Mouse (Mus musculus) left cerebral cortex, adult 6 months (tissue): Measurements from ENCODE around the gene Gpatch3. TPM values are rescaled to one million over a fixed set of nuclear protein-coding genes. Genes with fewer than 3 reads are reported as not detected.

ENCODE experiments used
- long read RNA-seq, 2 experiments: library from polyadenylated mRNA; unstranded; transcript quantifications; one replicate each; pipeline ENCODE4 v2.0.0; 2019 to 2020
- polyA plus RNA-seq: library from polyadenylated mRNA; unstranded; fragments of <200 nt; fragmentation: Nextera tagmentation; gene quantifications from 2 replicates; pipeline ENCODE4 v1.2.3, GENCODE M21; 2021

Gpatch3 gene
- 3.4 and 3.7 TPM in 2 replicates for polyA plus RNA-seq
- long read RNA-seq, experiment 1, transcript Gpatch3-201 (7 exons, 2,004 nt), result major isoform, 25 of 39 reads
- long read RNA-seq, experiment 1, partial matches to known transcripts, result 3 of 39 reads
- long read RNA-seq, experiment 1, other reads (novel, unspliced or antisense), result 11 of 39 reads
- long read RNA-seq, experiment 2, partial matches to known transcripts, result 0 of 4 reads
- long read RNA-seq, experiment 2, other reads (novel, unspliced or antisense), result 0 of 4 reads

GRCm38 (mm10) chr4:133574070-133574842, at the start of gene Gpatch3:
Gene Gpatch3 (plus strand): TSS chr4:133574745.

GRCm38 (mm10) chr4:133545272-133546231, 29.0 kb upstream of the Gpatch3 start, which contains the start of gene Nudc:
Gene Nudc (minus strand): TSS chr4:133545996.

GRCm38 (mm10) chr4:133552768-133553447, 21.6 kb upstream of the Gpatch3 start, which contains the start of gene Nr0b2:
Gene Nr0b2 (plus strand): TSS chr4:133553376.

GRCm38 (mm10) chr4:133584059-133584951, 9.8 kb downstream of the Gpatch3 start, which contains the start of gene Gpn2:
Gene Gpn2 (plus strand): TSS chr4:133584362.

GRCm38 (mm10) chr4:133601721-133602218, 27.2 kb downstream of the Gpatch3 start, which contains the start of gene Sfn:
Gene Sfn (minus strand): TSS chr4:133602168.

Other genes with a start within 250 kb of the Gpatch3 start
- 5.2 and 15.5 TPM in 2 replicates for gene Wdtc1, start 221.3 kb upstream of the Gpatch3 start, polyA plus RNA-seq
- gene Slc9a1, start 205.0 kb upstream of the Gpatch3 start, polyA plus RNA-seq, result 6.8 and 10.9 TPM in 2 replicates
- gene Tent5b, start 94.6 kb upstream of the Gpatch3 start, polyA plus RNA-seq, result 0.08 and 0.11 TPM in 2 replicates
- gene Trnp1, start 76.2 kb upstream of the Gpatch3 start, polyA plus RNA-seq, result 29.0 and 38.4 TPM in 2 replicates
- 0.19 and 0.23 TPM in 2 replicates for gene Kdf1, start 55.8 kb upstream of the Gpatch3 start, polyA plus RNA-seq
- 226 and 295 TPM in 2 replicates for gene Nudc, start 28.7 kb upstream of the Gpatch3 start, polyA plus RNA-seq
- not detected in 2 replicates for gene Nr0b2, start 21.4 kb upstream of the Gpatch3 start, polyA plus RNA-seq
- gene Gpn2, start 9.6 kb downstream of the Gpatch3 start, polyA plus RNA-seq, result 13.8 and 15.4 TPM in 2 replicates
- gene Sfn, start 27.4 kb downstream of the Gpatch3 start, polyA plus RNA-seq, result 0.25 and 0.60 TPM in 2 replicates
- 2.5 and 3.5 TPM in 2 replicates for gene Zdhhc18, start 75.4 kb downstream of the Gpatch3 start, polyA plus RNA-seq
- 5.5 and 5.6 TPM in 2 replicates for gene Pigv, start 97.9 kb downstream of the Gpatch3 start, polyA plus RNA-seq
- gene Arid1a, start 182.0 kb downstream of the Gpatch3 start, polyA plus RNA-seq, result 9.4 and 10.7 TPM in 2 replicates